Mouse (Mus musculus): Measurements from ENCODE around the gene Npr3. TPM values are rescaled to one million over a fixed set of nuclear protein-coding genes. Genes with fewer than 3 reads are reported as not detected.

Npr3 gene
- polyA plus RNA-seq, 1 experiment from 2014 or later: 3.8 TPM

GRCm38 (mm10) chr15:11949490-11949889, 42.4 kb upstream of the Npr3 start:
- TF ChIP-seq CTCF (IDR thresholded peaks at IDR 0.05; ENCODE audit: low read depth): no peak
- no peak overlapping the region for H3K4me2 ChIP-seq (replicated peaks; ENCODE audit: low read depth)
- H3K27me3 ChIP-seq (replicated peaks; ENCODE audit: control insufficient read depth, insufficient read depth, low read length): no peaks in the 10 kb centered on the region
- no peak overlapping the region for H3K4me3 ChIP-seq (ENCODE audit: low read depth, low read length)
- no peak overlapping the region for H3K9ac ChIP-seq (ENCODE audit: low read depth, low read length)
- no peaks in the 10 kb centered on the region for H3K9me3 ChIP-seq (ENCODE audit: control insufficient read depth)
- no peak overlapping the region for H3K27ac ChIP-seq (ENCODE audit: low read depth, low read length)
- no peak for ATAC-seq
- H3K36me3 ChIP-seq (ENCODE audit: control insufficient read depth, insufficient read depth): no peaks in the 10 kb centered on the region
- WGBS: 85% methylated on average over 3 of the region's 3 CpGs
- no peaks in the 10 kb centered on the region for H3K4me1 ChIP-seq (replicated peaks; ENCODE audit: control insufficient read depth, insufficient read depth, low read length)

DNA sequence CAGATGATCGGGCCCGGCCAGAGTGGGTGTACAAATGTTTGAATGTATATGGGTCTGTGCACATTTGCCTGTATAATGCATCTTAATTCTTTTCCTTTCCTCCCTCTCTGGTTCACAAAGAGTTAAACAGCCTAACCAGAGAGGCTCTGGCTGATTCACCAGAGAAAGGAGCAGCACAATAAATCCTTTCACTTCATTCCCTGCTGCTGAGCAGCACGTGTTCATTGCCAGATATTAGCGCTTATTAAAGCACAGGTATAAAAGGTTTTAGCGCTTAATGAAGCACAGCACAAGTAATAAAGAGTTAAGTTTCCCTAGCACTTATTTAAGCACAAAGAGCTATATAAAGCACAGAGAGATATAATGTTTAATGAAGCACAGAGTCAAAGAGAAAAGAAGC, 33.8 kb upstream of the Npr3 start:
- Histone ChIP-seq H3K36me3 (ENCODE audit: control insufficient read depth, insufficient read depth) (no peaks in the 10 kb centered on the region), H3K9ac (ENCODE audit: low read depth, low read length) (no peak overlapping the region), H3K9me3 (ENCODE audit: control insufficient read depth) (no peaks in the 10 kb centered on the region), H3K27ac (ENCODE audit: low read depth, low read length) (no peak overlapping the region), H3K27me3 (replicated peaks; ENCODE audit: control insufficient read depth, insufficient read depth, low read length) (no peaks in the 10 kb centered on the region), H3K4me3 (ENCODE audit: low read depth, low read length) (no peak overlapping the region), H3K4me2 (replicated peaks; ENCODE audit: low read depth) (no peak overlapping the region), H3K4me1 (replicated peaks; ENCODE audit: control insufficient read depth, insufficient read depth, low read length) (no peaks in the 10 kb centered on the region)
- WGBS: 57% methylated on average over 5 of the region's 5 CpGs
- no peak for TF ChIP-seq CTCF (IDR thresholded peaks at IDR 0.05; ENCODE audit: low read depth)
- no peak for ATAC-seq

GRCm38 (mm10) chr15:11927742-11928141, 20.7 kb upstream of the Npr3 start:
- TF ChIP-seq CTCF (IDR thresholded peaks at IDR 0.05; ENCODE audit: low read depth): no peak

GRCm38 (mm10) chr15:11914101-11914500, 7.0 kb upstream of the Npr3 start:
- no peak for TF ChIP-seq CTCF (IDR thresholded peaks at IDR 0.05; ENCODE audit: low read depth)
- Histone ChIP-seq H3K4me1 (replicated peaks; ENCODE audit: control insufficient read depth, insufficient read depth, low read length) (no peaks in the 10 kb centered on the region), H3K4me2 (replicated peaks; ENCODE audit: low read depth) (no peak overlapping the region), H3K9ac (ENCODE audit: low read depth, low read length) (no peak overlapping the region), H3K36me3 (ENCODE audit: control insufficient read depth, insufficient read depth) (no peaks in the 10 kb centered on the region), H3K27me3 (replicated peaks; ENCODE audit: control insufficient read depth, insufficient read depth, low read length) (no peaks in the 10 kb centered on the region), H3K27ac (ENCODE audit: low read depth, low read length) (no peak overlapping the region), H3K4me3 (ENCODE audit: low read depth, low read length) (no peak overlapping the region), H3K9me3 (ENCODE audit: control insufficient read depth) (no peaks in the 10 kb centered on the region)
- ATAC-seq: no peak
- WGBS: 87% methylated on average over 9 of the region's 9 CpGs

More at GRCm38 (mm10) chr15:11927742-11928141, 20.7 kb upstream of the Npr3 start:
- Histone ChIP-seq H3K27ac (ENCODE audit: low read depth, low read length) (no peak overlapping the region), H3K4me3 (ENCODE audit: low read depth, low read length) (no peak overlapping the region), H3K4me1 (replicated peaks; ENCODE audit: control insufficient read depth, insufficient read depth, low read length) (no peaks in the 10 kb centered on the region), H3K4me2 (replicated peaks; ENCODE audit: low read depth) (no peak overlapping the region), H3K9ac (ENCODE audit: low read depth, low read length) (no peak overlapping the region), H3K9me3 (ENCODE audit: control insufficient read depth) (no peaks in the 10 kb centered on the region), H3K36me3 (ENCODE audit: control insufficient read depth, insufficient read depth) (no peaks in the 10 kb centered on the region), H3K27me3 (replicated peaks; ENCODE audit: control insufficient read depth, insufficient read depth, low read length) (no peaks in the 10 kb centered on the region)
- WGBS: 80% methylated on average over 3 of the region's 3 CpGs
- ATAC-seq: no peak

- peak; percentile 72 for TF ChIP-seq CTCF (IDR thresholded peaks at IDR 0.05; ENCODE audit: low read depth)
- no peaks in the 10 kb centered on the region for H3K4me1 ChIP-seq (replicated peaks; ENCODE audit: control insufficient read depth, insufficient read depth, low read length)
- 40% methylated on average over 6 of the region's 6 CpGs for WGBS
- H3K27ac ChIP-seq (ENCODE audit: low read depth, low read length): no peak overlapping the region
- no peaks in the 10 kb centered on the region for H3K36me3 ChIP-seq (ENCODE audit: control insufficient read depth, insufficient read depth)
- no peaks in the 10 kb centered on the region for H3K9me3 ChIP-seq (ENCODE audit: control insufficient read depth)
- ATAC-seq: no peak
- H3K4me3 ChIP-seq (ENCODE audit: low read depth, low read length): no peak overlapping the region
- H3K9ac ChIP-seq (ENCODE audit: low read depth, low read length): no peak overlapping the region
- H3K27me3 ChIP-seq (replicated peaks; ENCODE audit: control insufficient read depth, insufficient read depth, low read length): peaks cover 2% of the 10 kb centered on the region; the same call in 1 of the 2 replicates
- no peak overlapping the region for H3K4me2 ChIP-seq (replicated peaks; ENCODE audit: low read depth)
Observed at GRCm38 (mm10) chr15:11909875-11910274, 2.8 kb upstream of the Npr3 start.

DNA sequence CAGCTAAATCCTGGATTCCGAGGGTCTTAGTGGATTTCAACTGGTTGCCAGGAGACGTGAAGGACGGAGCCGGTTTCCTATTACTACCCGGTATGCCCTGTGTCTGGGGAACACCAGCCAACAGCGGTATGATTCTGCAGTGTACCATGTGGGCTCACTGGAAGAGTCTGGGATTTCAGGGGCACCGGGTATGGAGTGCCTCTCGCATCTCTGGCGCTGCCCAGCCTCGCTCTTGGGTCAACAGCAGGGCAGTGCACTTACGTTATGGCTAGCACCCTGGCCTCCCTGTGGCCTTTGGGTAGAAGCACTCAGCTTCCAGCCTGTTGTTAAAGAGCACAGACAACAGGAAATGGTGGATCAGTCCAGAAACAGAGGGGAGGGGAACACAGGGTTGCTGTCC, 1.1 kb upstream of the Npr3 start:
- no peak overlapping the region for H3K27ac ChIP-seq (ENCODE audit: low read depth, low read length)
- no peak for TF ChIP-seq CTCF (IDR thresholded peaks at IDR 0.05; ENCODE audit: low read depth)
- no peak for ATAC-seq

DNA sequence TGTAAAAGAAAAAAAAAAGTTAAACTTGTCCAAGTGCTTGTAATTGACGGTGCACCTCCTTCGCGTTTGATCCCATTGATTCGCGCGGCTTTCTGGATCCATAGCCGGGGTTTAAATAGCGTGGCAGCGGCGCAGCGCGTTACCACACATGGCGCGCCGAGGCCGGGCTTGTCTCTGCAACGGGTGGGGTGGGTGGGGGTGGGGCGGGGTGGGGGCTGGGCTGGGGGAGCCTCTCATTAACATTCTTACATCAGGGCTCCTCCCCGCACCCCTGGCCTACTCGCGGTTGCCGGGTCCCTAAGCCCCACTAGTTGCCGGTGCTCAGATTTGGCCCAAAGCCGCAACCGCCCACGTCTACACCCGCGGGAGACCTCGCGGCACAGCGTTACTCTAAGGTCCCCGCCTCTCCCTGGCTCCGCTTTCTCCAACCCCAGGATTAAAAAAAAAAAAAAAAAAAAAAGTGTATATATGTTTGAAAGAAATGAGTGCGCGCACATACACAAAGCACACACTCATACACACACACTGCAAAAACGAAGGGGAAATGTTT, 991 bp downstream of the Npr3 start:
- no peaks in the 10 kb centered on the region for H3K9me3 ChIP-seq (ENCODE audit: control insufficient read depth)
- no peaks in the 10 kb centered on the region for H3K4me1 ChIP-seq (replicated peaks; ENCODE audit: control insufficient read depth, insufficient read depth, low read length)
- WGBS: under 1% methylated on average over 36 of the region's 36 CpGs
- ATAC-seq: peak; percentile 31
- peak overlapping the region; percentile 62 for H3K27ac ChIP-seq (ENCODE audit: low read depth, low read length)
- H3K4me3 ChIP-seq (ENCODE audit: low read depth, low read length): peak overlapping the region; percentile 63
- H3K4me2 ChIP-seq (replicated peaks; ENCODE audit: low read depth): peak overlapping the region; percentile 95
- no peaks in the 10 kb centered on the region for H3K36me3 ChIP-seq (ENCODE audit: control insufficient read depth, insufficient read depth)
- peak overlapping the region; percentile 57 for H3K9ac ChIP-seq (ENCODE audit: low read depth, low read length)
- no peak for TF ChIP-seq CTCF (IDR thresholded peaks at IDR 0.05; ENCODE audit: low read depth)
- H3K27me3 ChIP-seq (replicated peaks; ENCODE audit: control insufficient read depth, insufficient read depth, low read length): peaks cover 14% of the 10 kb centered on the region

More for the DNA sequence above, 1.1 kb upstream of the Npr3 start:
- no peaks in the 10 kb centered on the region for H3K4me1 ChIP-seq (replicated peaks; ENCODE audit: control insufficient read depth, insufficient read depth, low read length)
- peak overlapping the region; percentile 95 for H3K4me2 ChIP-seq (replicated peaks; ENCODE audit: low read depth)
- no peaks in the 10 kb centered on the region for H3K36me3 ChIP-seq (ENCODE audit: control insufficient read depth, insufficient read depth)
- H3K27me3 ChIP-seq (replicated peaks; ENCODE audit: control insufficient read depth, insufficient read depth, low read length): peaks cover 12% of the 10 kb centered on the region
- H3K9me3 ChIP-seq (ENCODE audit: control insufficient read depth): no peaks in the 10 kb centered on the region
- WGBS: 18% methylated on average over 11 of the region's 11 CpGs
- H3K4me3 ChIP-seq (ENCODE audit: low read depth, low read length): no peak overlapping the region
- H3K9ac ChIP-seq (ENCODE audit: low read depth, low read length): no peak overlapping the region
